Mouse (Mus musculus) neutrophil, adult 65 days (primary cell): Measurements from ENCODE around the gene Edn1. TPM values are rescaled to one million over a fixed set of nuclear protein-coding genes. Genes with fewer than 3 reads are reported as not detected.

Experiments used
- total RNA-seq: library from RNA; stranded (reverse); gene quantifications from 2 replicates; pipeline ENCODE4 v1.2.4, GENCODE M21; 2023

The Edn1 gene
- total RNA-seq, result not detected in 2 replicates

GRCm38 (mm10) chr13:42301161-42301721 is at the start of gene Edn1:
TSS of gene Edn1 (plus strand) at chr13:42301476.

Other genes starting within 250 kb of the Edn1 start
- gene Hivep1, start 249.5 kb upstream of the Edn1 start, total RNA-seq, result 52.0 and 73.5 TPM in 2 replicates